Mouse (Mus musculus) heart, embryonic 10.5 days (tissue): ENCODE measurements around the gene Pglyrp2. TPM values are rescaled to one million over a fixed set of nuclear protein-coding genes. Genes with fewer than 3 reads are reported as not detected.

ENCODE experiments used
- DNase-seq: peaks from one replicate; pipeline ENCODE4 v3.0.0-alpha.2; 2017; ENCODE audit warnings: low spot score
- H3K27ac ChIP-seq: fragments of 300-500 bp; sonication (generic); 2 replicates; pipeline ENCODE4 v1.5.1; 2016; ENCODE audit warnings: mild to moderate bottlenecking
- H3K27me3 ChIP-seq: fragments of 300-500 bp; sonication (generic); 2 replicates; pipeline ENCODE4 v1.6.1; 2016; ENCODE audit warnings: mild to moderate bottlenecking; ENCODE audit not compliant: poor library complexity, insufficient read depth, severe bottlenecking
- H3K36me3 ChIP-seq: fragments of 300-500 bp; sonication (generic); 2 replicates; pipeline ENCODE4 v1.6.1; 2016; ENCODE audit warnings: mild to moderate bottlenecking, moderate library complexity
- H3K4me1 ChIP-seq: fragments of 300-500 bp; sonication (generic); 2 replicates; pipeline ENCODE4 v1.6.1; 2016; ENCODE audit warnings: mild to moderate bottlenecking
- H3K4me3 ChIP-seq: fragments of 300-500 bp; sonication (generic); 2 replicates; pipeline ENCODE4 v1.5.1; 2016; ENCODE audit warnings: mild to moderate bottlenecking, moderate library complexity
- H3K9me3 ChIP-seq: fragments of 300-500 bp; sonication (generic); 2 replicates; pipeline ENCODE4 v1.6.1; 2016; ENCODE audit warnings: mild to moderate bottlenecking, moderate library complexity
- WGBS: fragments of 180-500 bp; shearing (Covaris S2); methylation state at CpG from one replicate; pipeline ENCODE4 v1.1.7; 2016; 5-methylcytosine and 5-hydroxymethylcytosine counted together
- microRNA-seq: library from miRNA; unstranded; fragments of <30 nt; microRNA quantifications from one replicate; pipeline ENCODE4, GENCODE M21; 2017
- polyA plus RNA-seq: library from polyadenylated mRNA; unstranded; fragments of >200 nt; fragmentation: Nextera tagmentation; extraction: Ambion mirVana; gene quantifications from 2 replicates; pipeline ENCODE4 v1.2.1, GENCODE M21; 2016

The Pglyrp2 gene
- polyA plus RNA-seq, 1 experiment from 2014 or later, result 0.40 TPM

- Histone ChIP-seq H3K36me3 (peaks cover 29% of the 10 kb centered on the region), H3K27ac (peak overlapping the region; percentile 98; the same call in 1 of the 2 replicates), H3K4me1 (peaks cover 38% of the 10 kb centered on the region), H3K27me3 (no peaks in the 10 kb centered on the region), H3K9me3 (no peaks in the 10 kb centered on the region), H3K4me3 (peak overlapping the region; percentile 91; the same call in 1 of the 2 replicates)
- 57% methylated on average over 1 of the region's 1 CpGs for WGBS
- peak; percentile 71 for DNase-seq
Observed at GRCm38 (mm10) chr17:32365296-32365695, 58.7 kb downstream of the Pglyrp2 start.

GRCm38 (mm10) chr17:32364850-32365249, 59.1 kb downstream of the Pglyrp2 start:
- Histone ChIP-seq H3K4me1 (peaks cover 38% of the 10 kb centered on the region), H3K4me3 (peak overlapping the region; percentile 91), H3K27me3 (no peaks in the 10 kb centered on the region), H3K36me3 (peaks cover 34% of the 10 kb centered on the region), H3K9me3 (no peaks in the 10 kb centered on the region), H3K27ac (peak overlapping the region; percentile 98)
- DNase-seq, result peak; percentile 73
- 45% methylated on average over 5 of the region's 5 CpGs for WGBS

- WGBS, result 1% methylated on average over 47 of the region's 47 CpGs
- peak; percentile 90 for DNase-seq
- H3K27me3 ChIP-seq, result no peaks in the 10 kb centered on the region
- no peaks in the 10 kb centered on the region for H3K9me3 ChIP-seq
- H3K4me3 ChIP-seq, result peak overlapping the region; percentile 91
- peak overlapping the region; percentile 98 for H3K27ac ChIP-seq
- peaks cover 39% of the 10 kb centered on the region for H3K36me3 ChIP-seq
- H3K4me1 ChIP-seq, result peaks cover 38% of the 10 kb centered on the region
Observed at GRCm38 (mm10) chr17:32364331-32364730, 59.6 kb downstream of the Pglyrp2 start.

GRCm38 (mm10) chr17:32363821-32364301, 60.1 kb downstream of the Pglyrp2 start:
- H3K36me3 ChIP-seq, result peaks cover 44% of the 10 kb centered on the region

GRCm38 (mm10) chr17:32362686-32363085, 61.3 kb downstream of the Pglyrp2 start:
- 87% methylated on average over 4 of the region's 4 CpGs for WGBS
- H3K9me3 ChIP-seq, result no peaks in the 10 kb centered on the region
- H3K4me3 ChIP-seq, result peak overlapping the region; percentile 91
- H3K27ac ChIP-seq, result no peak overlapping the region
- H3K27me3 ChIP-seq, result no peaks in the 10 kb centered on the region
- DNase-seq, result peak; percentile 55
- peaks cover 53% of the 10 kb centered on the region for H3K36me3 ChIP-seq
- peaks cover 32% of the 10 kb centered on the region for H3K4me1 ChIP-seq

More at GRCm38 (mm10) chr17:32363821-32364301, 60.1 kb downstream of the Pglyrp2 start:
- Histone ChIP-seq H3K4me3 (peak overlapping the region; percentile 91), H3K27ac (peak overlapping the region; percentile 98), H3K9me3 (no peaks in the 10 kb centered on the region), H3K27me3 (no peaks in the 10 kb centered on the region), H3K4me1 (peaks cover 35% of the 10 kb centered on the region)
- peak; percentile 77 for DNase-seq
- WGBS, result under 1% methylated on average over 37 of the region's 50 CpGs

Small RNA genes lying within 50 kb of the gene (microRNA-seq; reads per million reads assigned to microRNA genes)
- not detected for gene Gm22201

Other genes with a start within 250 kb of the Pglyrp2 start
- not detected in 2 replicates for gene Ephx3, start 234.6 kb downstream of the Pglyrp2 start, polyA plus RNA-seq
- gene Brd4, start 139.4 kb downstream of the Pglyrp2 start, polyA plus RNA-seq, result 73.1 and 105 TPM in 2 replicates
- 100 and 115 TPM in 2 replicates for gene Akap8, start 102.9 kb downstream of the Pglyrp2 start, polyA plus RNA-seq
- 84.7 and 88.6 TPM in 2 replicates for gene Akap8l, start 73.6 kb downstream of the Pglyrp2 start, polyA plus RNA-seq
- gene Wiz, start 34.7 kb downstream of the Pglyrp2 start, polyA plus RNA-seq, result 17.9 and 21.8 TPM in 2 replicates
- gene Rasal3, start 20.6 kb downstream of the Pglyrp2 start, polyA plus RNA-seq, result 1.2 and 2.3 TPM in 2 replicates
- gene Cyp4f39, start 28.6 kb upstream of the Pglyrp2 start, polyA plus RNA-seq, result 0.37 TPM in 1 of 2 replicates, not detected in the other
- 4.1 and 4.9 TPM in 2 replicates for gene Cyp4f17, start 81.9 kb upstream of the Pglyrp2 start, polyA plus RNA-seq
- 15.8 and 18.3 TPM in 2 replicates for gene Cyp4f16, start 112.4 kb upstream of the Pglyrp2 start, polyA plus RNA-seq
- gene Cyp4f37, start 197.1 kb upstream of the Pglyrp2 start, polyA plus RNA-seq, result not detected in 2 replicates
- gene Cyp4f40, start 234.7 kb upstream of the Pglyrp2 start, polyA plus RNA-seq, result not detected in 2 replicates